Mouse (Mus musculus): Measurements from ENCODE around the gene Nwd2. TPM values are rescaled to one million over a fixed set of nuclear protein-coding genes. Genes with fewer than 3 reads are reported as not detected.

Nwd2 gene
- polyA plus RNA-seq, 1 experiment, result 18.4 TPM

GRCm38 (mm10) chr5:63823362-63824332, 174.7 kb downstream of the Nwd2 start:
- TF ChIP-seq CTCF (IDR thresholded peaks at IDR 0.05; ENCODE audit: extremely low read depth, insufficient read depth, low read length) (no peak), POLR2A (IDR thresholded peaks at IDR 0.05; ENCODE audit: extremely low read depth, insufficient read depth, low read length) (no peak)
- no peaks in the 10 kb centered on the region for H3K4me1 ChIP-seq (ENCODE audit: control insufficient read depth, insufficient read depth, low read length)
- no peak overlapping the region for H3K27ac ChIP-seq (ENCODE audit: insufficient read depth, low read length)
- H3K4me3 ChIP-seq (ENCODE audit: insufficient read depth, low read length), result no peak overlapping the region

- no peak overlapping the region for H3K27ac ChIP-seq (ENCODE audit: insufficient read depth, low read length)
- H3K4me3 ChIP-seq (ENCODE audit: insufficient read depth, low read length), result no peak overlapping the region
- no peak for TF ChIP-seq CTCF (IDR thresholded peaks at IDR 0.05; ENCODE audit: extremely low read depth, insufficient read depth, low read length)
- TF ChIP-seq POLR2A (IDR thresholded peaks at IDR 0.05; ENCODE audit: extremely low read depth, insufficient read depth, low read length), result no peak
- no peaks in the 10 kb centered on the region for H3K4me1 ChIP-seq (ENCODE audit: control insufficient read depth, insufficient read depth, low read length)
Observed at GRCm38 (mm10) chr5:63824599-63825350, 175.9 kb downstream of the Nwd2 start.

GRCm38 (mm10) chr5:63825881-63826280, 177.0 kb downstream of the Nwd2 start:
- Histone ChIP-seq H3K4me1 (ENCODE audit: control insufficient read depth, insufficient read depth, low read length) (no peaks in the 10 kb centered on the region), H3K27ac (ENCODE audit: insufficient read depth, low read length) (peak overlapping the region; percentile 23; the same call in 1 of the 2 replicates), H3K4me3 (ENCODE audit: insufficient read depth, low read length) (no peak overlapping the region)
- TF ChIP-seq CTCF (IDR thresholded peaks at IDR 0.05; ENCODE audit: extremely low read depth, insufficient read depth, low read length), result no peak
- TF ChIP-seq POLR2A (IDR thresholded peaks at IDR 0.05; ENCODE audit: extremely low read depth, insufficient read depth, low read length), result no peak

GRCm38 (mm10) chr5:63827006-63827405, 178.1 kb downstream of the Nwd2 start:
- TF ChIP-seq CTCF (IDR thresholded peaks at IDR 0.05; ENCODE audit: extremely low read depth, insufficient read depth, low read length), result no peak
- TF ChIP-seq POLR2A (IDR thresholded peaks at IDR 0.05; ENCODE audit: extremely low read depth, insufficient read depth, low read length), result no peak
- Histone ChIP-seq H3K4me1 (ENCODE audit: control insufficient read depth, insufficient read depth, low read length) (no peaks in the 10 kb centered on the region), H3K27ac (ENCODE audit: insufficient read depth, low read length) (no peak overlapping the region; the same call in 1 of the 2 replicates), H3K4me3 (ENCODE audit: insufficient read depth, low read length) (no peak overlapping the region)

DNA sequence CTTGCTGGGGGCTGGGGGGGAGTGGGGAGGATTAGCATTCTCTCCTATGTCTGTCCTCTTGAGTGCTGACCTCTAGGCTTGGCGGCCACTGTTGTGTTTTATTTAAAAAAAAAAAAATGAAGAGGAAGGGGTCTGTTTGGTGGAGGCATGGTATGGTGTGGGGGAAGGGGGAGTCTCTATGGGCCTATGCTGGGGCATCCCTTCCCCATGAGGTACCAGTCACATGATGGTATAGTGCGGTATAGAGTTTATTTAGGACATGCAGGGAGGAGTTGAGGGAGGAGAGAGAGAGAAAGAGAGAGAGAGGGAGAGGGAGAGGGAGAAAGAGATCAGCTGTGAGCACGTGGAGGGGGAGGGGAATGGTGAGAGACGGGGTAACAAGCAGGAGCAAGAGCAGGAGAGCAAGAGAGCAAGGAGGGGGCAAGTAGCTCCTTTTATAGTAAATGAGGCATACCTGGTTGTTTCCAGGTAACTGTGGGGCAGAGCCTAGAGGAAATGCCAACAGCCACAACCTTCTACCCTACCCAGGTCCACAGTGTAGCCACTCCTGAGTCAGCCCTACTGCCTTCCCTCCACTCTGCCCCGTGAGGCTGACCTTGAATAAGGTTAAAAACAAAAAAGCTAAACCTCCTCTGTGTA, 178.6 kb downstream of the Nwd2 start:
- no peak overlapping the region; the same call in 1 of the 2 replicates for H3K27ac ChIP-seq (ENCODE audit: insufficient read depth, low read length)
- H3K4me3 ChIP-seq (ENCODE audit: insufficient read depth, low read length), result no peak overlapping the region
- H3K4me1 ChIP-seq (ENCODE audit: control insufficient read depth, insufficient read depth, low read length), result no peaks in the 10 kb centered on the region
- TF ChIP-seq POLR2A (IDR thresholded peaks at IDR 0.05; ENCODE audit: extremely low read depth, insufficient read depth, low read length), result no peak
- TF ChIP-seq CTCF (IDR thresholded peaks at IDR 0.05; ENCODE audit: extremely low read depth, insufficient read depth, low read length), result no peak

GRCm38 (mm10) chr5:63828380-63829185, 179.7 kb downstream of the Nwd2 start:
- Histone ChIP-seq H3K4me3 (ENCODE audit: insufficient read depth, low read length) (no peak overlapping the region), H3K27ac (ENCODE audit: insufficient read depth, low read length) (no peak overlapping the region), H3K4me1 (ENCODE audit: control insufficient read depth, insufficient read depth, low read length) (no peaks in the 10 kb centered on the region)
- no peak for TF ChIP-seq CTCF (IDR thresholded peaks at IDR 0.05; ENCODE audit: extremely low read depth, insufficient read depth, low read length)
- TF ChIP-seq POLR2A (IDR thresholded peaks at IDR 0.05; ENCODE audit: extremely low read depth, insufficient read depth, low read length), result no peak

DNA sequence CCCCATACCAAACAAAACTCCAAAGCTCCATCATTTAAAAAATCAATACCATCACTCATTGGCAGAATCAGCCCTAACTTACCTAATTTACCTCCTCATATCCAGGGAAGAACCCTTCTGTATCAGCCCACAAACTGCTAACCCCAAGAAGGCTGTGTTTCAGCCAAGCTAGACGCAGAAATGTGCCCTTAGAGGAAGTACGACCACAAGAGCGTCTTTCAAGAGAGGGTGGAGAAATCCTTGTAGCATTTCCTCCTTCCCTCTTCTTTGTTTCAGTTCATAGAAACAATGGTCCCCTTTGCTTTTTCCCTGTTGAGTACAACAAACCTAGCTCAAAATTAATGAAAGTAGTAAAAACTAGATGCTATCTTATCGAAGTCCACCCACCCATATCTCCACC, 182.2 kb downstream of the Nwd2 start:
- no peak overlapping the region for H3K27ac ChIP-seq (ENCODE audit: insufficient read depth, low read length)
- H3K4me3 ChIP-seq (ENCODE audit: insufficient read depth, low read length), result no peak overlapping the region
- H3K4me1 ChIP-seq (ENCODE audit: control insufficient read depth, insufficient read depth, low read length), result no peaks in the 10 kb centered on the region
- no peak for TF ChIP-seq CTCF (IDR thresholded peaks at IDR 0.05; ENCODE audit: extremely low read depth, insufficient read depth, low read length)

GRCm38 (mm10) chr5:63833955-63834354, 185.1 kb downstream of the Nwd2 start:
- no peaks in the 10 kb centered on the region for H3K4me1 ChIP-seq (ENCODE audit: control insufficient read depth, insufficient read depth, low read length)
- H3K4me3 ChIP-seq (ENCODE audit: insufficient read depth, low read length), result no peak overlapping the region
- no peak overlapping the region for H3K27ac ChIP-seq (ENCODE audit: insufficient read depth, low read length)
- TF ChIP-seq CTCF (IDR thresholded peaks at IDR 0.05; ENCODE audit: extremely low read depth, insufficient read depth, low read length) (no peak), POLR2A (IDR thresholded peaks at IDR 0.05; ENCODE audit: extremely low read depth, insufficient read depth, low read length) (no peak)

Measured in cortical plate, adult 2 months (tissue).